Mouse (Mus musculus) kidney, embryonic 16.5 days (tissue): Measurements from ENCODE around the gene C1s2. TPM values are rescaled to one million over a fixed set of nuclear protein-coding genes. Genes with fewer than 3 reads are reported as not detected.
"Not testable (repeated sequence)": the region's sequence is repeated elsewhere in the genome, so short reads cannot be mapped to it uniquely, and the experiment has no call there.

Experiments
- ATAC-seq: fragments of 200-750 bp; cut with Nextera tagmentation; 2 replicates; pipeline ENCODE4 v1.8.0; 2017; ENCODE audit warnings: moderate TSS enrichment; ENCODE audit not compliant: low FRiP score, low TSS enrichment
- H3K27ac ChIP-seq: fragments of 300-500 bp; sonication (generic); 2 replicates; pipeline ENCODE4 v1.5.1; 2014; ENCODE audit warnings: low read length
- H3K27me3 ChIP-seq: fragments of 300-500 bp; sonication (generic); 2 replicates; pipeline ENCODE4 v1.6.1; 2014; ENCODE audit warnings: low read length, control low read depth, mixed read lengths; ENCODE audit not compliant: insufficient read depth
- H3K36me3 ChIP-seq: fragments of 300-500 bp; sonication (generic); 2 replicates; pipeline ENCODE4 v1.6.1; 2014; ENCODE audit warnings: low read length, control low read depth, mixed read lengths; ENCODE audit not compliant: insufficient read depth
- H3K4me1 ChIP-seq: fragments of 300-500 bp; sonication (generic); 2 replicates; pipeline ENCODE4 v1.6.1; 2014; ENCODE audit warnings: low read length, control low read depth, mixed read lengths; ENCODE audit not compliant: insufficient read depth
- H3K4me2 ChIP-seq: fragments of 300-500 bp; sonication (generic); replicated peaks from 2 replicates; pipeline ENCODE4 v1.6.1; 2014; ENCODE audit warnings: low read depth, low read length
- H3K4me3 ChIP-seq: fragments of 300-500 bp; sonication (generic); 2 replicates; pipeline ENCODE4 v1.5.1; 2014; ENCODE audit warnings: mild to moderate bottlenecking, low read length
- H3K9ac ChIP-seq: fragments of 300-500 bp; sonication (generic); replicated peaks from 2 replicates; pipeline ENCODE4 v1.6.1; 2014; ENCODE audit warnings: low read length
- H3K9me3 ChIP-seq: fragments of 300-500 bp; sonication (generic); 2 replicates; pipeline ENCODE4 v1.6.1; 2016; ENCODE audit warnings: low read length, control low read depth
- WGBS: fragments of 180-500 bp; shearing (Covaris S2); extraction: QIAGEN DNeasy Blood & Tissue Kit; methylation state at CpG from one replicate; pipeline ENCODE4 v1.1.7; 2014; 5-methylcytosine and 5-hydroxymethylcytosine counted together
- polyA plus RNA-seq: library from polyadenylated mRNA; unstranded; fragments of >200 nt; fragmentation: Nextera tagmentation; extraction: Ambion mirVana; gene quantifications from 2 replicates; pipeline ENCODE4 v1.2.1, GENCODE M21; 2015

C1s2 gene
- 0.09 and 0.12 TPM in 2 replicates for polyA plus RNA-seq

GRCm38 (mm10) chr6:124635985-124636384 is at the start of gene C1s2:
C1s2 (minus strand) TSS chr6:124636085.
- H3K9ac ChIP-seq, H3K27me3 ChIP-seq, ATAC-seq, H3K4me1 ChIP-seq, H3K9me3 ChIP-seq, H3K36me3 ChIP-seq, H3K27ac ChIP-seq, H3K4me3 ChIP-seq, H3K4me2 ChIP-seq: not testable (repeated sequence)
- 83% methylated on average over 2 of the region's 2 CpGs for WGBS

- H3K9me3 ChIP-seq, result no peaks in the 10 kb centered on the region
- ATAC-seq, result peak; percentile 67
Observed at GRCm38 (mm10) chr6:124683591-124684417, 47.9 kb upstream of the C1s2 start.

GRCm38 (mm10) chr6:124682291-124682690 is 46.4 kb upstream of the C1s2 start:
- not testable (repeated sequence) for H3K9ac ChIP-seq, H3K4me2 ChIP-seq, H3K27me3 ChIP-seq, H3K4me1 ChIP-seq, H3K27ac ChIP-seq, H3K9me3 ChIP-seq, H3K4me3 ChIP-seq, H3K36me3 ChIP-seq, ATAC-seq
- 53% methylated on average over 6 of the region's 6 CpGs for WGBS

More at GRCm38 (mm10) chr6:124683591-124684417, 47.9 kb upstream of the C1s2 start:
- no peak overlapping the region for H3K4me3 ChIP-seq
- no peak overlapping the region for H3K4me2 ChIP-seq
- H3K27me3 ChIP-seq, result no peaks in the 10 kb centered on the region
- H3K4me1 ChIP-seq, result peaks cover 4% of the 10 kb centered on the region
- 69% methylated on average over 14 of the region's 14 CpGs for WGBS
- no peaks in the 10 kb centered on the region for H3K36me3 ChIP-seq
- no peak overlapping the region for H3K27ac ChIP-seq
- no peak overlapping the region for H3K9ac ChIP-seq

- Histone ChIP-seq H3K9me3 (no peaks in the 10 kb centered on the region), H3K4me1 (peaks cover 4% of the 10 kb centered on the region), H3K9ac (no peak overlapping the region), H3K27me3 (no peaks in the 10 kb centered on the region), H3K36me3 (no peaks in the 10 kb centered on the region), H3K27ac (no peak overlapping the region), H3K4me2 (no peak overlapping the region), H3K4me3 (no peak overlapping the region)
- no peak for ATAC-seq
- WGBS, result 87% methylated on average over 3 of the region's 3 CpGs
Observed at GRCm38 (mm10) chr6:124679486-124679885, 43.6 kb upstream of the C1s2 start.

GRCm38 (mm10) chr6:124678769-124679168 is 42.9 kb upstream of the C1s2 start:
- ATAC-seq, result no peak
- H3K9ac ChIP-seq, result no peak overlapping the region
- 93% methylated on average over 7 of the region's 7 CpGs for WGBS

GRCm38 (mm10) chr6:124676171-124676570 is 40.3 kb upstream of the C1s2 start:
- no peaks in the 10 kb centered on the region for H3K27me3 ChIP-seq
- H3K9ac ChIP-seq, result no peak overlapping the region
- H3K36me3 ChIP-seq, result peaks cover 6% of the 10 kb centered on the region; the same call in 1 of the 2 replicates
- 86% methylated on average over 6 of the region's 6 CpGs for WGBS
- peaks cover 5% of the 10 kb centered on the region; the same call in 1 of the 2 replicates for H3K4me1 ChIP-seq
- H3K4me2 ChIP-seq, result no peak overlapping the region
- no peak for ATAC-seq
- H3K27ac ChIP-seq, result no peak overlapping the region
- no peaks in the 10 kb centered on the region for H3K9me3 ChIP-seq
- no peak overlapping the region for H3K4me3 ChIP-seq

More at GRCm38 (mm10) chr6:124678769-124679168, 42.9 kb upstream of the C1s2 start:
- peaks cover 6% of the 10 kb centered on the region; the same call in 1 of the 2 replicates for H3K36me3 ChIP-seq
- no peak overlapping the region for H3K4me3 ChIP-seq
- no peak overlapping the region for H3K27ac ChIP-seq
- no peaks in the 10 kb centered on the region for H3K9me3 ChIP-seq
- H3K4me1 ChIP-seq, result peaks cover 4% of the 10 kb centered on the region
- no peak overlapping the region for H3K4me2 ChIP-seq
- no peaks in the 10 kb centered on the region for H3K27me3 ChIP-seq

- Histone ChIP-seq H3K27me3 (no peaks in the 10 kb centered on the region), H3K9me3 (no peaks in the 10 kb centered on the region), H3K4me1 (peaks cover 5% of the 10 kb centered on the region; the same call in 1 of the 2 replicates), H3K9ac (no peak overlapping the region), H3K27ac (no peak overlapping the region), H3K4me3 (no peak overlapping the region), H3K36me3 (peaks cover 6% of the 10 kb centered on the region; the same call in 1 of the 2 replicates), H3K4me2 (no peak overlapping the region)
- WGBS, result 96% methylated on average over 7 of the region's 7 CpGs
- ATAC-seq, result no peak
Observed at GRCm38 (mm10) chr6:124674591-124674990, 38.7 kb upstream of the C1s2 start.

GRCm38 (mm10) chr6:124673619-124674018 is 37.7 kb upstream of the C1s2 start:
- Histone ChIP-seq H3K27me3 (no peaks in the 10 kb centered on the region), H3K27ac (no peak overlapping the region), H3K9ac (no peak overlapping the region), H3K4me2 (no peak overlapping the region), H3K4me1 (peaks cover 5% of the 10 kb centered on the region; the same call in 1 of the 2 replicates), H3K36me3 (peaks cover 6% of the 10 kb centered on the region; the same call in 1 of the 2 replicates), H3K9me3 (no peaks in the 10 kb centered on the region), H3K4me3 (no peak overlapping the region)
- 91% methylated on average over 9 of the region's 9 CpGs for WGBS
- no peak for ATAC-seq

- Histone ChIP-seq H3K36me3 (peaks cover 6% of the 10 kb centered on the region; the same call in 1 of the 2 replicates), H3K4me3 (no peak overlapping the region), H3K4me2 (no peak overlapping the region), H3K27ac (no peak overlapping the region), H3K9me3 (no peaks in the 10 kb centered on the region), H3K4me1 (peaks cover 5% of the 10 kb centered on the region; the same call in 1 of the 2 replicates), H3K9ac (no peak overlapping the region), H3K27me3 (no peaks in the 10 kb centered on the region)
- 42% methylated on average over 6 of the region's 6 CpGs for WGBS
- ATAC-seq, result no peak
Observed at GRCm38 (mm10) chr6:124672100-124672499, 36.2 kb upstream of the C1s2 start.
